Mouse (Mus musculus): ENCODE results near the gene Bag3. TPM values are rescaled to one million over a fixed set of nuclear protein-coding genes. Genes with fewer than 3 reads are reported as not detected.

The Bag3 gene
- polyA plus RNA-seq, 1 experiment from 2014 or later = 1.3 TPM

DNA sequence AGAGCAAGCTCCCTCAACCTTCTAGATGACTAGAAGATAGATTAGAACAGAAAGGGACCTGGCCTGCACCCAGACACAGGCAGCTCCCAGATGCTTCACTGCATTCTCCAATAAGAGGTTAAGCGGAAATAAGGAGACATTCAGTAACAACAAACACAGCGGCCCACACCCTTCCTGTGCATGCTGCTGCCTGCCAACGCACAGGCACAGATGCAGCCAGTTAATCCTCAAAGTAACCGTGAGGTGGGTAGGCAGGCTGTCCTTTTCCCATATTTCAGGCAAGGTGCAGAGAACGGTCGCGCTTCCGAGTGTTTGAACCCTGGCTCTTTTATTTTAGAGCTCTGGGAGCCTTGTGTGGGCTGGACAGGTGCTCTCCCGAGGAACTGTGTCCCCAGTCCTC lies 17.8 kb downstream of the Bag3 start:
- 83% methylated on average over 9 of the region's 9 CpGs for WGBS
- Histone ChIP-seq H3K4me1 (ENCODE audit: control insufficient read depth, insufficient read depth, low read length) (no peaks in the 10 kb centered on the region), H3K4me3 (ENCODE audit: low read depth, low read length) (no peak overlapping the region), H3K9ac (replicated peaks; ENCODE audit: low read depth, low read length) (no peak overlapping the region), H3K27ac (ENCODE audit: low read depth, low read length) (no peak overlapping the region), H3K9me3 (ENCODE audit: control insufficient read depth, low read length) (no peaks in the 10 kb centered on the region), H3K27me3 (ENCODE audit: control insufficient read depth, insufficient read depth, low read length) (no peaks in the 10 kb centered on the region), H3K4me2 (ENCODE audit: low read depth, low read length) (no peak overlapping the region), H3K36me3 (ENCODE audit: control insufficient read depth, insufficient read depth, low read length) (no peaks in the 10 kb centered on the region)
- no peak for ATAC-seq (ENCODE audit: low read depth)

DNA sequence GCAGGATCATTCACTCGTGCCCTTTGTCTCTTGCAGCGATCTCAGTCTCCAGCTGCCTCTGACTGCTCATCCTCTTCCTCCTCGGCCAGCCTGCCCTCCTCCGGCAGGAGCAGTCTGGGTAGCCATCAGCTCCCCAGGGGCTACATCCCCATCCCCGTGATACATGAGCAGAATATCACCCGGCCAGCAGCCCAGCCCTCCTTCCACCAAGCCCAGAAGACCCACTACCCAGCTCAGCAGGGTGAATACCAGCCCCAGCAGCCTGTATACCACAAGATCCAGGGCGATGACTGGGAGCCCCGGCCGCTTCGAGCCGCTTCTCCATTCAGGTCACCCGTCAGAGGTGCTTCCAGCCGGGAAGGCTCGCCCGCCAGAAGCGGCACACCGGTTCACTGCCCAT lies 18.4 kb downstream of the Bag3 start:
- Histone ChIP-seq H3K4me3 (ENCODE audit: low read depth, low read length) (no peak overlapping the region), H3K9ac (replicated peaks; ENCODE audit: low read depth, low read length) (no peak overlapping the region), H3K27ac (ENCODE audit: low read depth, low read length) (no peak overlapping the region), H3K4me1 (ENCODE audit: control insufficient read depth, insufficient read depth, low read length) (no peaks in the 10 kb centered on the region), H3K9me3 (ENCODE audit: control insufficient read depth, low read length) (no peaks in the 10 kb centered on the region), H3K4me2 (ENCODE audit: low read depth, low read length) (no peak overlapping the region), H3K27me3 (ENCODE audit: control insufficient read depth, insufficient read depth, low read length) (no peaks in the 10 kb centered on the region), H3K36me3 (ENCODE audit: control insufficient read depth, insufficient read depth, low read length) (no peaks in the 10 kb centered on the region)
- 84% methylated on average over 17 of the region's 17 CpGs for WGBS
- ATAC-seq (ENCODE audit: low read depth) = no peak

DNA sequence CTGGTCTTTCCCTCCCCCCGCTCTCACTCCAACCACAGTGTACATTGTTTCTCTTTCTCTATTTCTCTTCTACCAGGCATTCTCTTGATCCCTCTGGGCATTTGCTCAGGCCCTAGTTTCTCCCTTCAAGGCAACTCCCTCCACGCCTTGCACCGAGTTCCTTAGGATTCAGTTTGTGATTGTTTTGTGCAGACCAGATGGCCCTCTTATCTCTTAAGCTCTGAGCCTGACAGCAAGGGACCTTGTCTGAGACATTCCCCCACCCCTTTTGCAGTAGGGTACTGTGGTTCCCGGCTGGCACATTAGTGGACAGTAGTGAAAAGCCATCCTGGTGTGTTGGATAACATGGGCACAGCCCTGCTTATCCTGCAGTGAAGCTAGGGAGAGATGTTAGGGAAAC lies 19.1 kb downstream of the Bag3 start:
- Histone ChIP-seq H3K36me3 (ENCODE audit: control insufficient read depth, insufficient read depth, low read length) (no peaks in the 10 kb centered on the region), H3K27ac (ENCODE audit: low read depth, low read length) (no peak overlapping the region), H3K9ac (replicated peaks; ENCODE audit: low read depth, low read length) (no peak overlapping the region), H3K4me2 (ENCODE audit: low read depth, low read length) (no peak overlapping the region), H3K4me1 (ENCODE audit: control insufficient read depth, insufficient read depth, low read length) (no peaks in the 10 kb centered on the region), H3K27me3 (ENCODE audit: control insufficient read depth, insufficient read depth, low read length) (no peaks in the 10 kb centered on the region), H3K9me3 (ENCODE audit: control insufficient read depth, low read length) (no peaks in the 10 kb centered on the region), H3K4me3 (ENCODE audit: low read depth, low read length) (no peak overlapping the region)
- WGBS = 91% methylated on average over 4 of the region's 4 CpGs
- ATAC-seq (ENCODE audit: low read depth) = no peak

DNA sequence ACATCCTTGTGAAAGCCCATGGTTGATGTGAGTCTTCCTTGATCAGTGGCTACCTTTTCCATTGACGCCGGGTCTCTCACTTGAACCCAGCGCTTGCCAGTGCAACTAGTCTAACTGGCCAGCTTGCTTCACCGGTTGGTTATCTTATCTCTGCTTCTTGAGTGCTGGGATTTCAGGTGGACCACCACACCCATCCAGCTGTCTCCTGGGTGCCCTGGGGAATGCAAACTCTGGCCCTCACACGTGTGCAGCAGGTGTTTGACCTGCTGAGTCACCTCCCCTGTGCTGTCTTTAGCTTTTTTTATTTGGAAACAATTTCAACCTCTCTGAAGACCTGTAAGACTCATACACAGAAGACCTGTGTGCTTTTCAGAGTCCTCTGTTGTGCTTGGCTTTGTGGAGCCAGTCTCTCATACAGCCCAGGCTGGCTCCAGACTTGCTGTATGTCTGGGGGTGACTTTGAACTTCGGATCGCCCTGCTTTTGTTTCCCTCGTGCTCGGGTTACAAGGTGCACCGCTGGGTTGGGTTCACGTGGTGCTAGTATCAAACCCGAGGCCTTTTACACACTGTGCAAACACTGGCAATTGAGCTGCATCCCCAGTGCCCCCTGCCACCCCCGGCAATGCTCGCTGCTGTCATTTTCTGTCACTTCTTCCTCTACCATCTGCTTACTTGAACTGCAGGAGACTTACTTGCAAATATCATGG lies 19.9 kb downstream of the Bag3 start:
- no peak for ATAC-seq (ENCODE audit: low read depth)
- Histone ChIP-seq H3K27me3 (ENCODE audit: control insufficient read depth, insufficient read depth, low read length) (no peaks in the 10 kb centered on the region), H3K36me3 (ENCODE audit: control insufficient read depth, insufficient read depth, low read length) (no peaks in the 10 kb centered on the region), H3K4me3 (ENCODE audit: low read depth, low read length) (no peak overlapping the region), H3K27ac (ENCODE audit: low read depth, low read length) (no peak overlapping the region), H3K9ac (replicated peaks; ENCODE audit: low read depth, low read length) (no peak overlapping the region), H3K4me1 (ENCODE audit: control insufficient read depth, insufficient read depth, low read length) (no peaks in the 10 kb centered on the region), H3K4me2 (ENCODE audit: low read depth, low read length) (no peak overlapping the region), H3K9me3 (ENCODE audit: control insufficient read depth, low read length) (no peaks in the 10 kb centered on the region)
- 81% methylated on average over 14 of the region's 14 CpGs for WGBS

DNA sequence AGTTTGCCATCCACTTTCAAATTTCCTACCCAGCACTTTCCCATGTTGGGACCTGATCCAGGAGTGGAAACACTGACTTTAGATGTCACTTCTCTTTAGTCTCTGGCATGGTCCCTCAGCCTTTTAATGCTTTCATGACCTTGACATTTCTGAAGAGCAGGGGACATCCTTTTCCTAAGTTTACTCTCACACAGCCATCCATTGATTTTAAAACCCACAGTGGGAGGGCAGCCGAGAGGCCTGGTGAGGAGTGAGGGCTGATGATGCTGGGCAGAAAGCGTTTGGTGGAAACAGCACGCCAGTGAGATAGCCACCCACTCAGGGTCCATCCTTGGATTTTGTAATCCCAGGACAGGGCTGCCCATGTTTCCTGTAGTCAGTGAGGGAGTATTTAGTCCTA lies 20.5 kb downstream of the Bag3 start:
- Histone ChIP-seq H3K4me1 (ENCODE audit: control insufficient read depth, insufficient read depth, low read length) (no peaks in the 10 kb centered on the region), H3K27ac (ENCODE audit: low read depth, low read length) (no peak overlapping the region), H3K4me2 (ENCODE audit: low read depth, low read length) (no peak overlapping the region), H3K27me3 (ENCODE audit: control insufficient read depth, insufficient read depth, low read length) (no peaks in the 10 kb centered on the region), H3K9ac (replicated peaks; ENCODE audit: low read depth, low read length) (no peak overlapping the region), H3K9me3 (ENCODE audit: control insufficient read depth, low read length) (no peaks in the 10 kb centered on the region), H3K36me3 (ENCODE audit: control insufficient read depth, insufficient read depth, low read length) (no peaks in the 10 kb centered on the region), H3K4me3 (ENCODE audit: low read depth, low read length) (no peak overlapping the region)
- 92% methylated on average over 3 of the region's 3 CpGs for WGBS
- ATAC-seq (ENCODE audit: low read depth) = no peak

DNA sequence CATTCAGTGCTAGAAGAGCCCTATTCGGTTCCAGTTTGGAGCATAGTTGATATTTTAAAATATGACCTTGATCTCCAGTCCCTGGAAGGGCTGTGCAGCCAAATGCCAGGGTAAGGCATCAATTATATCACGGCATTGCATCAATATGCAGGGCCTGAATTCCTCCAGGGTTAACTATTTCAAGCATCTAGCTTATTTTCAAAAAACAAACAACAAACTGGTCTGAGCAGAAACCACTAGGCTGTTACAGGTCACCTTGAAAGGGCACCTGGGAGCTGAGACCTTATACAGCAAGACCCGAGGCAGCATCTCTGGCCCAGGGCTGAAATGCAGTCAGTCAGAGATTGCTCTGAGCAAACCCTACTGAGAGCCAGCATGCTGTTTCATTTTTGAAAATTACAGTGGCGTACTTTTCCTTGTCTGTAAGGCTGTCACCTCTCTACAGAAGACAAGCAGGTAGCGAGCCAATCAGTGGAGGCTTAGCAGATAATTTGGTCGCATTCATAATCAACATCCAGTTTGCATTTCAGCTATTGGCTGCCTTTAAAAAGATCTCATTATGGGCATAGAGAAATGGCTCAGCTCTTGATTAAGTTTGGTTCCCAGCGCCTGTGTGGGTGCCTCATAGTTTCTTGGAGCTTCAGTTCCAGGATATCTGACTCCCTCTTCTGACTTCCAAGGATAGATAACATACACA lies 21.3 kb downstream of the Bag3 start:
- no peak overlapping the region for H3K27ac ChIP-seq (ENCODE audit: low read depth, low read length)
- no peaks in the 10 kb centered on the region for H3K4me1 ChIP-seq (ENCODE audit: control insufficient read depth, insufficient read depth, low read length)
- no peaks in the 10 kb centered on the region for H3K36me3 ChIP-seq (ENCODE audit: control insufficient read depth, insufficient read depth, low read length)
- H3K9ac ChIP-seq (replicated peaks; ENCODE audit: low read depth, low read length) = no peak overlapping the region
- no peaks in the 10 kb centered on the region for H3K9me3 ChIP-seq (ENCODE audit: control insufficient read depth, low read length)
- whole genome bisulfite sequencing = 86% methylated on average over 7 of the region's 7 CpGs
- no peak for ATAC-seq (ENCODE audit: low read depth)
- H3K4me2 ChIP-seq (ENCODE audit: low read depth, low read length) = no peak overlapping the region
- no peaks in the 10 kb centered on the region for H3K27me3 ChIP-seq (ENCODE audit: control insufficient read depth, insufficient read depth, low read length)
- H3K4me3 ChIP-seq (ENCODE audit: low read depth, low read length) = no peak overlapping the region

DNA sequence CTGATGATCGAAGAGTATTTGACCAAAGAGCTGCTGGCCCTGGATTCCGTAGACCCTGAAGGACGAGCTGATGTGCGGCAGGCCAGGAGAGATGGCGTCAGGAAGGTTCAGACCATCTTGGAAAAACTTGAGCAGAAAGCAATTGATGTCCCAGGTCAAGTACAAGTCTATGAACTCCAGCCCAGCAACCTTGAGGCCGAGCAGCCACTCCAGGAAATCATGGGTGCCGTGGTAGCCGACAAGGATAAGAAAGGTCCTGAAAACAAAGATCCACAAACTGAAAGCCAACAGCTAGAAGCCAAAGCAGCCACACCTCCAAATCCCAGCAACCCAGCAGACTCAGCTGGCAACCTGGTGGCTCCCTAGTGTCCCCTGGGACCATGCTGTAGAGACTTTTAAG lies 22.6 kb downstream of the Bag3 start:
- Histone ChIP-seq H3K9me3 (ENCODE audit: control insufficient read depth, low read length) (no peaks in the 10 kb centered on the region), H3K4me3 (ENCODE audit: low read depth, low read length) (no peak overlapping the region), H3K4me2 (ENCODE audit: low read depth, low read length) (no peak overlapping the region), H3K27me3 (ENCODE audit: control insufficient read depth, insufficient read depth, low read length) (no peaks in the 10 kb centered on the region), H3K27ac (ENCODE audit: low read depth, low read length) (no peak overlapping the region), H3K36me3 (ENCODE audit: control insufficient read depth, insufficient read depth, low read length) (no peaks in the 10 kb centered on the region), H3K9ac (replicated peaks; ENCODE audit: low read depth, low read length) (no peak overlapping the region), H3K4me1 (ENCODE audit: control insufficient read depth, insufficient read depth, low read length) (peaks cover 4% of the 10 kb centered on the region)
- WGBS = 95% methylated on average over 8 of the region's 8 CpGs
- ATAC-seq (ENCODE audit: low read depth) = no peak

DNA sequence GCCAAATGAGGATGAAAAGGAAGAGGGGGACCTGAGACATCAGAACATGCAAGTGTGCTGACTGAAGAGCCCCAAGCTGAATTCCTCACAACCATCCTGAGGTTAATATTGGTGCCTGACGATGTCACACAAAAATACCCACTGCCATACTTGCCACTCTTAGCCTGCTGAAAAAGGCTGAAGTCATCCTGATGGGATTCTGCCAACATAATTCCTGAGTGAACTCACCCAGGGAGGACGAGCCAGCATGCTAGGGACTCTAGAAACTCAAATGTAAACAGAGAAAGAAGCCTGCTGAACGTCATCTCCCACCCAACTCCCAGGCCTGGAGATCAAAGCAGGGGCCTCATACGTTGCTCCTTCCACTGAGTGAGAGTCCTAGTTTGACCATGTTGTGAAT lies 25.7 kb downstream of the Bag3 start:
- no peak overlapping the region for H3K27ac ChIP-seq (ENCODE audit: low read depth, low read length)
- WGBS = 59% methylated on average over 4 of the region's 4 CpGs
- no peak overlapping the region for H3K4me3 ChIP-seq (ENCODE audit: low read depth, low read length)
- no peak for ATAC-seq (ENCODE audit: low read depth)
- H3K9ac ChIP-seq (replicated peaks; ENCODE audit: low read depth, low read length) = no peak overlapping the region
- no peaks in the 10 kb centered on the region for H3K9me3 ChIP-seq (ENCODE audit: control insufficient read depth, low read length)
- no peaks in the 10 kb centered on the region for H3K27me3 ChIP-seq (ENCODE audit: control insufficient read depth, insufficient read depth, low read length)
- no peaks in the 10 kb centered on the region for H3K36me3 ChIP-seq (ENCODE audit: control insufficient read depth, insufficient read depth, low read length)
- H3K4me1 ChIP-seq (ENCODE audit: control insufficient read depth, insufficient read depth, low read length) = peaks cover 10% of the 10 kb centered on the region
- H3K4me2 ChIP-seq (ENCODE audit: low read depth, low read length) = no peak overlapping the region

DNA sequence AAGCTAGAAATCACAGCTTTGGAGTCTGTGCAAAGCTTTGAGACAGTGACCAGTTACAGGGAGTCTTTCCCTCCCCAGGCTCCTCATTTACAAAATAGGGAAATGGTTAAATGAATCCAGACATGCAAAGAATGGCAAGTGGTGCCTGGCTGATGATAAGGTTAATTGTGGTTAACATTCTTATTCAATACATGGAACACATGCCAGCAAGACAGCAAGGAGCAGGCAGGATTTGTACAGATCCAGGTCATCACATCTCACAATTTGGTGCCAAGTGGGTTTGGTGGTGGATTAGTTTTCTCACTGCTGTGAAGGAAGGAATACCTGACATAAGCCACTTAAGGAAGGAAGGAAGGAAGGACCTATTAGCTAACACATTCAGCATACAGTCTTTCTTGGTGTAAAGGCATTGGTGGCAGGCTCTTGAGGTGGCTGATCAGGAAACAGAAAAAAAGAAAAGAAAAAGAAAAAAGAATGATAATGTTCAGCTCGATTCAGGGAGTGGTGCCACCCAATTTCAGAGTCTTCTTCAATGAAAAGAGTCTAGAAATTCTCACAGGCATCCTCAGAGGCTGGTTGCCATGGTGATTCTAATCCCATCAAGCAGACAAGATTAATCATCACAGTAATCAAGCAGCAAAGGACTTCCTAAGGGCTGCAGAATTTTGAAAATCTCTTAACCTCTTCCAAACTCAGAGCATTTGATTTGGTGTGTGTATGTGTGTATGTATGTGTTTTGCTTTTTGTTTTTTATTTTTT lies 27.1 kb downstream of the Bag3 start:
- Histone ChIP-seq H3K27ac (ENCODE audit: low read depth, low read length) (peak overlapping the region; percentile 63), H3K9ac (replicated peaks; ENCODE audit: low read depth, low read length) (no peak overlapping the region), H3K36me3 (ENCODE audit: control insufficient read depth, insufficient read depth, low read length) (no peaks in the 10 kb centered on the region), H3K4me2 (ENCODE audit: low read depth, low read length) (no peak overlapping the region), H3K9me3 (ENCODE audit: control insufficient read depth, low read length) (no peaks in the 10 kb centered on the region), H3K27me3 (ENCODE audit: control insufficient read depth, insufficient read depth, low read length) (no peaks in the 10 kb centered on the region), H3K4me3 (ENCODE audit: low read depth, low read length) (no peak overlapping the region), H3K4me1 (ENCODE audit: control insufficient read depth, insufficient read depth, low read length) (peaks cover 10% of the 10 kb centered on the region)
- ATAC-seq (ENCODE audit: low read depth) = no peak
- 14% methylated on average over 1 of the region's 1 CpGs for WGBS

Measured in neural tube, embryonic 14.5 days (tissue).